Mouse (Mus musculus): Measurements from ENCODE around the gene Neurl1b. TPM values are rescaled to one million over a fixed set of nuclear protein-coding genes. Genes with fewer than 3 reads are reported as not detected.

Gene Neurl1b
- polyA plus RNA-seq, 1 experiment from 2014 or later, result 6.0 TPM

GRCm38 (mm10) chr17:26380280-26380985, 34.2 kb upstream of the Neurl1b start:
- peak; percentile 10; the same call in 1 of the 2 replicates for ATAC-seq (ENCODE audit: insufficient number of reproducible peaks, insufficient read depth, low FRiP score, low read depth)
- no peaks in the 10 kb centered on the region for H3K9me3 ChIP-seq (ENCODE audit: control insufficient read depth, low read depth, low read length)
- H3K9ac ChIP-seq (replicated peaks; ENCODE audit: low read depth, low read length), result no peak overlapping the region
- no peaks in the 10 kb centered on the region for H3K27me3 ChIP-seq (ENCODE audit: control insufficient read depth, insufficient read depth, low read length)
- no peak overlapping the region for H3K4me3 ChIP-seq (ENCODE audit: low read depth, low read length)
- H3K27ac ChIP-seq (ENCODE audit: low read length), result peak overlapping the region; percentile 85; the same call in 1 of the 2 replicates
- H3K4me1 ChIP-seq (ENCODE audit: control insufficient read depth, insufficient read depth, low read length), result peaks cover 42% of the 10 kb centered on the region
- H3K36me3 ChIP-seq (ENCODE audit: control insufficient read depth, insufficient read depth, low read length), result no peaks in the 10 kb centered on the region
- 21% methylated on average over 8 of the region's 8 CpGs for WGBS
- H3K4me2 ChIP-seq (replicated peaks; ENCODE audit: low read depth, low read length), result peak overlapping the region; percentile 21; the same call in 1 of the 2 replicates

GRCm38 (mm10) chr17:26380986-26381446, 33.6 kb upstream of the Neurl1b start:
- 20% methylated on average over 4 of the region's 4 CpGs for WGBS
- Histone ChIP-seq H3K36me3 (ENCODE audit: control insufficient read depth, insufficient read depth, low read length) (no peaks in the 10 kb centered on the region), H3K9me3 (ENCODE audit: control insufficient read depth, low read depth, low read length) (no peaks in the 10 kb centered on the region), H3K4me1 (ENCODE audit: control insufficient read depth, insufficient read depth, low read length) (peaks cover 42% of the 10 kb centered on the region), H3K27ac (ENCODE audit: low read length) (peak overlapping the region; percentile 85), H3K4me3 (ENCODE audit: low read depth, low read length) (no peak overlapping the region), H3K9ac (replicated peaks; ENCODE audit: low read depth, low read length) (no peak overlapping the region), H3K27me3 (ENCODE audit: control insufficient read depth, insufficient read depth, low read length) (no peaks in the 10 kb centered on the region), H3K4me2 (replicated peaks; ENCODE audit: low read depth, low read length) (peak overlapping the region; percentile 21; the same call in 1 of the 2 replicates)
- ATAC-seq (ENCODE audit: insufficient number of reproducible peaks, insufficient read depth, low FRiP score, low read depth), result peak; percentile 73

GRCm38 (mm10) chr17:26381613-26382012, 33.0 kb upstream of the Neurl1b start:
- Histone ChIP-seq H3K27me3 (ENCODE audit: control insufficient read depth, insufficient read depth, low read length) (no peaks in the 10 kb centered on the region), H3K4me1 (ENCODE audit: control insufficient read depth, insufficient read depth, low read length) (peaks cover 38% of the 10 kb centered on the region), H3K36me3 (ENCODE audit: control insufficient read depth, insufficient read depth, low read length) (no peaks in the 10 kb centered on the region), H3K4me2 (replicated peaks; ENCODE audit: low read depth, low read length) (no peak overlapping the region), H3K9me3 (ENCODE audit: control insufficient read depth, low read depth, low read length) (no peaks in the 10 kb centered on the region), H3K4me3 (ENCODE audit: low read depth, low read length) (no peak overlapping the region), H3K9ac (replicated peaks; ENCODE audit: low read depth, low read length) (no peak overlapping the region), H3K27ac (ENCODE audit: low read length) (peak overlapping the region; percentile 85)
- WGBS, result 38% methylated on average over 5 of the region's 5 CpGs
- ATAC-seq (ENCODE audit: insufficient number of reproducible peaks, insufficient read depth, low FRiP score, low read depth), result no peak

GRCm38 (mm10) chr17:26382176-26382575, 32.5 kb upstream of the Neurl1b start:
- peak overlapping the region; percentile 85; the same call in 1 of the 2 replicates for H3K27ac ChIP-seq (ENCODE audit: low read length)
- no peaks in the 10 kb centered on the region for H3K27me3 ChIP-seq (ENCODE audit: control insufficient read depth, insufficient read depth, low read length)
- no peak overlapping the region for H3K4me2 ChIP-seq (replicated peaks; ENCODE audit: low read depth, low read length)
- H3K9ac ChIP-seq (replicated peaks; ENCODE audit: low read depth, low read length), result no peak overlapping the region
- no peak for ATAC-seq (ENCODE audit: insufficient number of reproducible peaks, insufficient read depth, low FRiP score, low read depth)
- no peaks in the 10 kb centered on the region for H3K9me3 ChIP-seq (ENCODE audit: control insufficient read depth, low read depth, low read length)
- peaks cover 37% of the 10 kb centered on the region for H3K4me1 ChIP-seq (ENCODE audit: control insufficient read depth, insufficient read depth, low read length)
- H3K4me3 ChIP-seq (ENCODE audit: low read depth, low read length), result no peak overlapping the region
- H3K36me3 ChIP-seq (ENCODE audit: control insufficient read depth, insufficient read depth, low read length), result no peaks in the 10 kb centered on the region
- WGBS, result 62% methylated on average over 3 of the region's 3 CpGs

GRCm38 (mm10) chr17:26382687-26383086, 31.9 kb upstream of the Neurl1b start:
- Histone ChIP-seq H3K9me3 (ENCODE audit: control insufficient read depth, low read depth, low read length) (no peaks in the 10 kb centered on the region), H3K36me3 (ENCODE audit: control insufficient read depth, insufficient read depth, low read length) (no peaks in the 10 kb centered on the region), H3K4me3 (ENCODE audit: low read depth, low read length) (no peak overlapping the region), H3K4me1 (ENCODE audit: control insufficient read depth, insufficient read depth, low read length) (peaks cover 37% of the 10 kb centered on the region), H3K27ac (ENCODE audit: low read length) (peak overlapping the region; percentile 48; the same call in 1 of the 2 replicates), H3K27me3 (ENCODE audit: control insufficient read depth, insufficient read depth, low read length) (no peaks in the 10 kb centered on the region), H3K4me2 (replicated peaks; ENCODE audit: low read depth, low read length) (no peak overlapping the region), H3K9ac (replicated peaks; ENCODE audit: low read depth, low read length) (no peak overlapping the region)
- no peak for ATAC-seq (ENCODE audit: insufficient number of reproducible peaks, insufficient read depth, low FRiP score, low read depth)
- WGBS, result 66% methylated on average over 5 of the region's 5 CpGs

- 94% methylated on average over 3 of the region's 3 CpGs for WGBS
These were observed 30.5 kb upstream of the Neurl1b start for GRCm38 (mm10) chr17:26384111-26384510.

GRCm38 (mm10) chr17:26385252-26386130, 29.1 kb upstream of the Neurl1b start:
- Histone ChIP-seq H3K9ac (replicated peaks; ENCODE audit: low read depth, low read length) (no peak overlapping the region), H3K36me3 (ENCODE audit: control insufficient read depth, insufficient read depth, low read length) (no peaks in the 10 kb centered on the region), H3K9me3 (ENCODE audit: control insufficient read depth, low read depth, low read length) (no peaks in the 10 kb centered on the region), H3K27ac (ENCODE audit: low read length) (no peak overlapping the region), H3K4me2 (replicated peaks; ENCODE audit: low read depth, low read length) (no peak overlapping the region), H3K27me3 (ENCODE audit: control insufficient read depth, insufficient read depth, low read length) (no peaks in the 10 kb centered on the region), H3K4me3 (ENCODE audit: low read depth, low read length) (no peak overlapping the region), H3K4me1 (ENCODE audit: control insufficient read depth, insufficient read depth, low read length) (peaks cover 24% of the 10 kb centered on the region)
- no peak for ATAC-seq (ENCODE audit: insufficient number of reproducible peaks, insufficient read depth, low FRiP score, low read depth)
- WGBS, result 86% methylated on average over 11 of the region's 11 CpGs

More at GRCm38 (mm10) chr17:26384111-26384510, 30.5 kb upstream of the Neurl1b start:
- peaks cover 30% of the 10 kb centered on the region for H3K4me1 ChIP-seq (ENCODE audit: control insufficient read depth, insufficient read depth, low read length)
- H3K27me3 ChIP-seq (ENCODE audit: control insufficient read depth, insufficient read depth, low read length), result no peaks in the 10 kb centered on the region
- H3K36me3 ChIP-seq (ENCODE audit: control insufficient read depth, insufficient read depth, low read length), result no peaks in the 10 kb centered on the region
- ATAC-seq (ENCODE audit: insufficient number of reproducible peaks, insufficient read depth, low FRiP score, low read depth), result no peak
- no peak overlapping the region for H3K4me2 ChIP-seq (replicated peaks; ENCODE audit: low read depth, low read length)
- no peak overlapping the region for H3K4me3 ChIP-seq (ENCODE audit: low read depth, low read length)
- no peaks in the 10 kb centered on the region for H3K9me3 ChIP-seq (ENCODE audit: control insufficient read depth, low read depth, low read length)
- H3K27ac ChIP-seq (ENCODE audit: low read length), result no peak overlapping the region; the same call in 1 of the 2 replicates
- no peak overlapping the region for H3K9ac ChIP-seq (replicated peaks; ENCODE audit: low read depth, low read length)

- Histone ChIP-seq H3K9ac (replicated peaks; ENCODE audit: low read depth, low read length) (no peak overlapping the region), H3K4me3 (ENCODE audit: low read depth, low read length) (no peak overlapping the region), H3K4me2 (replicated peaks; ENCODE audit: low read depth, low read length) (no peak overlapping the region), H3K36me3 (ENCODE audit: control insufficient read depth, insufficient read depth, low read length) (no peaks in the 10 kb centered on the region), H3K9me3 (ENCODE audit: control insufficient read depth, low read depth, low read length) (no peaks in the 10 kb centered on the region), H3K27me3 (ENCODE audit: control insufficient read depth, insufficient read depth, low read length) (no peaks in the 10 kb centered on the region), H3K4me1 (ENCODE audit: control insufficient read depth, insufficient read depth, low read length) (peaks cover 17% of the 10 kb centered on the region), H3K27ac (ENCODE audit: low read length) (no peak overlapping the region)
- ATAC-seq (ENCODE audit: insufficient number of reproducible peaks, insufficient read depth, low FRiP score, low read depth), result no peak
- WGBS, result 84% methylated on average over 3 of the region's 3 CpGs
These were observed 28.5 kb upstream of the Neurl1b start for GRCm38 (mm10) chr17:26386131-26386481.

Measured in stomach, embryonic 14.5 days (tissue).